Mouse (Mus musculus) heart, postnatal 25 days (tissue): ENCODE measurements around the gene Mob3b. TPM values are rescaled to one million over a fixed set of nuclear protein-coding genes. Genes with fewer than 3 reads are reported as not detected.
"Not testable (repeated sequence)": the region's sequence is repeated elsewhere in the genome, so short reads cannot be mapped to it uniquely, and the experiment has no call there.

Experiments
- DNase-seq: peaks from one replicate; pipeline ENCODE4 v3.0.0; 2022; ENCODE audit warnings: low spot score
- intact Hi-C: fragments of 180-260 bp; cut with DNase I; formaldehyde crosslinking; loops from one replicate; pipeline ENCODE4 v1.15.1; 2025
- total RNA-seq, 2 experiments: library from RNA; stranded (reverse); gene quantifications; 2 replicates each; pipeline ENCODE4 v1.2.3; 2021

Mob3b gene
- total RNA-seq, 2 experiments from 2014 or later = 1.2 to 1.6 TPM

GRCm38 (mm10) chr4:34922177-34922870, 235.0 kb downstream of the Mob3b start:
- intact Hi-C loops = loop anchor here (5.0 kb wide), 1 partner anchor 220 kb away; no protein-coding TSS in a partner anchor
- no peak for DNase-seq

GRCm38 (mm10) chr4:34917400-34917799, 239.9 kb downstream of the Mob3b start:
- intact Hi-C loops = no loop called here
- no peak for DNase-seq

- intact Hi-C loops = no loop called here
- no peak for DNase-seq
Observed at GRCm38 (mm10) chr4:34912171-34912570, 245.1 kb downstream of the Mob3b start.

GRCm38 (mm10) chr4:34911401-34911800, 245.9 kb downstream of the Mob3b start:
- intact Hi-C loops = no loop called here

GRCm38 (mm10) chr4:34908127-34908526, 249.2 kb downstream of the Mob3b start:
- peak; percentile 47 for DNase-seq
- intact Hi-C loops = no loop called here

More at GRCm38 (mm10) chr4:34911401-34911800, 245.9 kb downstream of the Mob3b start:
- no peak for DNase-seq

- no peak for DNase-seq
- intact Hi-C loops = no loop called here
Observed at GRCm38 (mm10) chr4:34907026-34907425, 250.3 kb downstream of the Mob3b start.

- intact Hi-C loops = no loop called here
Observed at GRCm38 (mm10) chr4:34906151-34906550, 251.1 kb downstream of the Mob3b start.

GRCm38 (mm10) chr4:34905396-34905795, 251.9 kb downstream of the Mob3b start:
- intact Hi-C loops = no loop called here
- no peak for DNase-seq

More at GRCm38 (mm10) chr4:34906151-34906550, 251.1 kb downstream of the Mob3b start:
- DNase-seq = no peak

- intact Hi-C loops, DNase-seq: not testable (repeated sequence)
Observed at GRCm38 (mm10) chr4:34901582-34901981, 255.7 kb downstream of the Mob3b start.

GRCm38 (mm10) chr4:34901166-34901565, 256.1 kb downstream of the Mob3b start:
- intact Hi-C loops = no loop called here
- DNase-seq = no peak

GRCm38 (mm10) chr4:34900155-34900554, 257.1 kb downstream of the Mob3b start:
- intact Hi-C loops = no loop called here
- no peak for DNase-seq

GRCm38 (mm10) chr4:34899322-34899721, 258.0 kb downstream of the Mob3b start:
- no peak for DNase-seq
- intact Hi-C loops = no loop called here

Other genes starting within 250 kb of the Mob3b start
- not detected for gene Ifnk, start 5.4 kb downstream of the Mob3b start, total RNA-seq
- gene C9orf72, start 68.7 kb upstream of the Mob3b start, total RNA-seq = 10 to 100 TPM; 20.6 to 23.3 TPM